Mouse (Mus musculus) olfactory bulb, adult 2 months (tissue): ENCODE measurements at regions not wholly inside any gene's neighbourhood (a gene's known extent, or its start where the extent isn't known, plus 50 kb on each side); places are given as distances from the start of the nearest gene placed in this dataset.

ENCODE experiments used
- H3K27ac ChIP-seq: fragments of 200-500 bp; 2 replicates; pipeline ENCODE4 v1.5.1; 2012; ENCODE audit warnings: low read depth, low read length; ENCODE audit not compliant: insufficient read depth
- H3K4me1 ChIP-seq: fragments of 200-500 bp; 2 replicates; pipeline ENCODE4 v1.6.1; 2012; ENCODE audit warnings: low read length; ENCODE audit not compliant: control insufficient read depth, insufficient read depth
- H3K4me3 ChIP-seq: fragments of 200-500 bp; 2 replicates; pipeline ENCODE4 v1.5.1; 2012; ENCODE audit warnings: mild to moderate bottlenecking, low read depth, low read length, moderate library complexity; ENCODE audit not compliant: insufficient read depth
- CTCF ChIP-seq: fragments of 200-500 bp; IDR thresholded peaks from 2 replicates; pipeline ENCODE4 v1.5.1; 2012; ENCODE audit warnings: low read depth, mild to moderate bottlenecking, low read length, moderate library complexity; ENCODE audit not compliant: insufficient read depth
- POLR2A ChIP-seq: fragments of 200-500 bp; IDR thresholded peaks from 2 replicates; pipeline ENCODE4 v1.6.1; 2012; ENCODE audit warnings: mild to moderate bottlenecking, low read depth, low read length, moderate library complexity; ENCODE audit not compliant: insufficient read depth
- WGBS: fragments of 180-500 bp; shearing (Covaris S2); methylation state at CpG from one replicate; pipeline ENCODE4 v1.1.7; 2018; 5-methylcytosine and 5-hydroxymethylcytosine counted together

DNA sequence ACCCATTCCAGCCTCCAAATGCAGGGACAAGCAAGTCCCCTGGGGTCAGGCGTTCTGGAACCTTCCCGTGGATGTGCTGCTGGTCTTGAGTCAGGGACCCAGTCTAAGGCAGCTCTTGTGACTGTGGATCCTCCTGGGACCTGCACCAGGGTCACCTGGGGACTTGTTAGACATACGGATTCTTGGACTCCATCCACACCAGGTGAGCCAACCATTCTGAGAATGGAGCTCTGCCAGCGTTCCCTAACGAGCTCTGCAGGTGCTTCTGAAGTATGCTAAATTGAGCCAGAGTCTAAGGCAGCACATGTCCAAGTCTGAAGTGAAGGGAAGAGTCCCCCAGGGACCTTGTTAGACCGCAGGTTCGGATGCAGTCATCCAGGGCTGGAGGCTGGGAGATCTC lies 170.3 kb downstream of the Katnal1 start:
- Histone ChIP-seq H3K4me1 (peaks cover 24% of the 10 kb centered on the region), H3K4me3 (no peak overlapping the region), H3K27ac (no peak overlapping the region)
- 86% methylated on average over 7 of the region's 7 CpGs for WGBS
- no peak for TF ChIP-seq POLR2A
- TF ChIP-seq CTCF = no peak

DNA sequence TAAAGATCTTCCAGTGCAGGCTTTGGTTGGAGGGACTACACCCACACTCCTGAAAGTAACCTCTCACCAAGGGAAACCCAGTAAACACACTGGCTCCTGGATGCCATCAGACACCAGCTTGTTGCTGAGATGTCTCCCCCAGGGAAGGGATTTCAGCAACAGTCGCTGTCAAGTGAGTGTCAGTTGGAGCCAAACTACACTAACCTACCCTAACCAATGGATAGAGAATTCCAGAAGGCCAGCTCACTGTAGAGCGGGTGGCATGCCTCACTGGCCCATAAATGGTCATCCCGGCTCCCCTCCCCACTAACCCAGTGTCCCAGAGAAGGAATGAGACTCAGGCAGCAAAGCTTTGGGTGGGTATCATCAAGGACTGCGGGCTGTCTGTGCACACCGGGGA lies 171.4 kb downstream of the Katnal1 start:
- WGBS = 86% methylated on average over 5 of the region's 5 CpGs
- Histone ChIP-seq H3K27ac (no peak overlapping the region), H3K4me1 (peaks cover 24% of the 10 kb centered on the region), H3K4me3 (no peak overlapping the region)
- TF ChIP-seq CTCF = no peak
- no peak for TF ChIP-seq POLR2A

- Histone ChIP-seq H3K4me1 (peaks cover 24% of the 10 kb centered on the region), H3K27ac (no peak overlapping the region), H3K4me3 (no peak overlapping the region)
- 34% methylated on average over 8 of the region's 8 CpGs for WGBS
- no peak for TF ChIP-seq CTCF
- no peak for TF ChIP-seq POLR2A
Observed at GRCm38 (mm10) chr5:148757236-148757635, 171.9 kb downstream of the Katnal1 start.

- H3K4me3 ChIP-seq = no peak overlapping the region
- peaks cover 24% of the 10 kb centered on the region for H3K4me1 ChIP-seq
- TF ChIP-seq POLR2A = no peak
- no peak for TF ChIP-seq CTCF
- H3K27ac ChIP-seq = no peak overlapping the region
- WGBS = 89% methylated on average over 16 of the region's 16 CpGs
Observed at GRCm38 (mm10) chr5:148756246-148756930, 172.7 kb downstream of the Katnal1 start.

DNA sequence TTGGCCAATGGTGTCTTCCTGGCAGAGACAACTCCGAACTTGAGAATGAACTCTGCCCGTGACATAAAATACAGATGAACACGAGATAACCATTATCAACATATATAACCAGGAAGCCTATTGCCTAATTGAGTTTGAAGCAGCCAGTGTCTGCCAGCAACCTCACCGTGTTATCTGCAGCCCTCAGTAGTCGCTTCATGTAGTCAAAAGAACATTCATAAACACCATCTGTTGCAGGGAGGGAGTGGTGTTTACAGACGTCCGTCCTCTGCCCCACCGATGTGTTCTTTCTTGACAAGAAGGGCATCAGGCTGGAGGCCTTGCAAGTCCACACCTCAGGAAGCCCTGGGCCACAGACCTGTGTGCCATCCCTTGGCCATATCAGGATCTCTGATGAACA lies 173.3 kb downstream of the Katnal1 start:
- no peak for TF ChIP-seq CTCF
- no peak for TF ChIP-seq POLR2A
- H3K4me1 ChIP-seq = peaks cover 24% of the 10 kb centered on the region
- no peak overlapping the region for H3K4me3 ChIP-seq
- no peak overlapping the region for H3K27ac ChIP-seq
- 90% methylated on average over 8 of the region's 8 CpGs for WGBS

DNA sequence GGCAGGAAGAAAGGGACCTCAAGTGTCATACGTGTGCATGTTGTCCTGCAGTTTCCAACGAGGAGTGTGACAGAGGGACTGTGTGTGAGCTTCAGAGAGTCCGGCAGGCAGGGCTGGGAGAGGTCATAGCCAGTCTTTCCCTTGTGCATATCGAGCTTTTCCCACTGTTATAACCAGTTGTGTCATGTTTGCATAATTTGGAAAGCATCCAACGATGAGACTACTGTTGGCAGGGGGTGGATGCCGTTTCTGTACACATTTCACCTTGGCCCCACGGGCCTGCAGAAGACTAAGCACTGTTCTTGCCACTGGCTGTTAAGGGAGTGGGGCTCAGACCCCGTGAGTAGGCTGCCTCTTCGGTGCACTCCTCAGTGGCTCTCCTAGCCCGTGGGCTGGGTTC lies 174.2 kb downstream of the Katnal1 start:
- peaks cover 24% of the 10 kb centered on the region for H3K4me1 ChIP-seq
- TF ChIP-seq POLR2A = no peak
- no peak for TF ChIP-seq CTCF
- H3K27ac ChIP-seq = no peak overlapping the region
- WGBS = 65% methylated on average over 10 of the region's 10 CpGs
- no peak overlapping the region for H3K4me3 ChIP-seq

GRCm38 (mm10) chr5:148754363-148754762 lies 174.8 kb downstream of the Katnal1 start:
- WGBS = 96% methylated on average over 6 of the region's 6 CpGs
- no peak overlapping the region for H3K27ac ChIP-seq
- H3K4me3 ChIP-seq = no peak overlapping the region
- H3K4me1 ChIP-seq = peaks cover 23% of the 10 kb centered on the region
- TF ChIP-seq CTCF = no peak
- no peak for TF ChIP-seq POLR2A

- H3K27ac ChIP-seq = no peak overlapping the region
- H3K4me1 ChIP-seq = peaks cover 23% of the 10 kb centered on the region
- no peak overlapping the region for H3K4me3 ChIP-seq
- TF ChIP-seq POLR2A (no peak), CTCF (no peak)
- 84% methylated on average over 4 of the region's 4 CpGs for WGBS
Observed at GRCm38 (mm10) chr5:148753457-148753856, 175.7 kb downstream of the Katnal1 start.

DNA sequence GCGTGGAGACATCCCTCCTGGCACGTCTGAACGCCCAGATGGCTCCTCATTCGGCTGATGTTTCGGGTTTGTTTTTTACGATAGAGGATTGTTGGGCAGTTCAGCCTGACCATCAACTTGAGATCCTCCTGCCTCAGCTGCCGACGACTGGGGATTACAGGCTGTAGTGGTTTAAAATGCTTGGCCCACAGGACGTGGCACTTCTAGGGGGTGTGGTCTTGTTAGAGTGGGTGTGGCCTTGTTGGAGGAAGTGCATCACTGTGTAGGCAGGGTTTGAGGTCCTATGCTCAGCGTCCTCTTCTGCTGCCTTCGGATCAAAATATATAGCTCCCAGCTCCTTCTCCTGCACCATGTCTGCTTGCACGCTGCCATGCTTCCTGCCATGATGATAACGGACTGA lies 177.1 kb downstream of the Katnal1 start:
- no peak overlapping the region for H3K27ac ChIP-seq
- H3K4me1 ChIP-seq = peaks cover 13% of the 10 kb centered on the region
- WGBS = 96% methylated on average over 13 of the region's 13 CpGs
- no peak overlapping the region for H3K4me3 ChIP-seq
- TF ChIP-seq CTCF (no peak), POLR2A (no peak)
